8 mouse cellular contexts compared by ENCODE assay signal in genomic region chr19:28990194-28990589, GRCm38 (mm10). TPM values are rescaled to one million over a fixed set of nuclear protein-coding genes. Genes with fewer than 3 reads are reported as not detected.
DNase-seq lines count a peak whose midpoint lies in the region; ATAC-seq and TF ChIP-seq lines count a peak whose summit lies in the region.

Cdc37l1 (plus strand) TSS chr19:28990352.

- TF ChIP-seq CTCF in bone marrow macrophage, adult 2 months (IDR thresholded peaks at IDR 0.05; ENCODE audit: low read depth, low read length) = no peak
- TF ChIP-seq CTCF in embryonic fibroblast, embryonic 13.5 days (IDR thresholded peaks at IDR 0.05; ENCODE audit: borderline replicate concordance, insufficient read depth, low read length) = no peak

- TF ChIP-seq POLR2A in bone marrow macrophage, adult 2 months (IDR thresholded peaks at IDR 0.05; ENCODE audit: borderline replicate concordance, low read depth, low read length) = no peak
- TF ChIP-seq POLR2A in embryonic fibroblast, embryonic 13.5 days (IDR thresholded peaks at IDR 0.05; ENCODE audit: low read depth, low read length) = peak; percentile 75

- H3K36me3 ChIP-seq in heart, embryonic 10.5 days = peaks cover 23% of the 10 kb centered on the region
- peaks cover 22% of the 10 kb centered on the region for H3K36me3 ChIP-seq in kidney, embryonic 15.5 days

- H3K27ac ChIP-seq in bone marrow macrophage, adult 2 months (ENCODE audit: insufficient read depth, low read depth, low read length) = peak within 1 kb of the TSS; percentile 37
- peak within 1 kb of the TSS; percentile 49 for H3K27ac ChIP-seq in embryonic fibroblast, embryonic 13.5 days (ENCODE audit: insufficient read depth, low read length)
- peak within 1 kb of the TSS; percentile 97 for H3K27ac ChIP-seq in heart, embryonic 10.5 days
- H3K27ac ChIP-seq in kidney, embryonic 15.5 days = peak within 1 kb of the TSS; percentile 84

- peak; percentile 98 for ATAC-seq in kidney, embryonic 15.5 days (replicated peaks; ENCODE audit: low FRiP score)
- ATAC-seq in monocyte, adult 5-6 weeks (replicated peaks; ENCODE audit: insufficient number of reproducible peaks, low FRiP score, low TSS enrichment, poor library complexity, severe bottlenecking) = peak; percentile 96

- 0 out of 2 replicates have a peak, but pooled peaks cover 3% of the 10 kb centered on the region for H3K9me3 ChIP-seq in heart, embryonic 10.5 days
- H3K9me3 ChIP-seq in kidney, embryonic 15.5 days (replicated peaks) = no peaks in the 10 kb centered on the region

- H3K4me3 ChIP-seq in bone marrow macrophage, adult 2 months (ENCODE audit: insufficient read depth, low read length) = peak within 1 kb of the TSS; percentile 70
- peak within 1 kb of the TSS; percentile 97 for H3K4me3 ChIP-seq in embryonic fibroblast, embryonic 13.5 days (ENCODE audit: insufficient read depth, low read length)
- peak within 1 kb of the TSS; percentile 99 for H3K4me3 ChIP-seq in heart, embryonic 10.5 days
- peak within 1 kb of the TSS; percentile 77 for H3K4me3 ChIP-seq in kidney, embryonic 15.5 days (replicated peaks)

- peaks cover 18% of the 10 kb centered on the region for H3K4me1 ChIP-seq in bone marrow macrophage, adult 2 months (ENCODE audit: control insufficient read depth, insufficient read depth, low read length)
- no peaks in the 10 kb centered on the region for H3K4me1 ChIP-seq in embryonic fibroblast, embryonic 13.5 days (ENCODE audit: control insufficient read depth, insufficient read depth, low read length)
- peaks cover 11% of the 10 kb centered on the region; the same call in 1 of the 2 replicates for H3K4me1 ChIP-seq in heart, embryonic 10.5 days
- H3K4me1 ChIP-seq in kidney, embryonic 15.5 days = peaks cover 12% of the 10 kb centered on the region

- no peaks in the 10 kb centered on the region for H3K27me3 ChIP-seq in heart, embryonic 10.5 days (ENCODE audit: insufficient read depth, poor library complexity, severe bottlenecking)
- 0 out of 2 replicates have a peak, but pooled peaks cover 10% of the 10 kb centered on the region for H3K27me3 ChIP-seq in kidney, embryonic 15.5 days

- peak within 1 kb of the TSS; percentile 68 for H3K4me2 ChIP-seq in kidney, embryonic 15.5 days

- DNase-seq in A20 (ENCODE audit: low read depth, low spot score) (peak; percentile 97), liver (peak; percentile 98)
- peak; percentile 98 for DNase-seq in heart, embryonic 10.5 days (ENCODE audit: low spot score)
- peak; percentile 98 to 99 for DNase-seq in spleen, postnatal 4 days (ENCODE audit: low spot score in 2 of 2)

- under 1% methylated on average over 37 of the region's 37 CpGs for WGBS in heart, embryonic 10.5 days
- under 1% methylated on average over 37 of the region's 37 CpGs for WGBS in kidney, embryonic 15.5 days

- H3K9ac ChIP-seq in kidney, embryonic 15.5 days = peak within 1 kb of the TSS; percentile 77

RNA-seq across cellular contexts. Expression of gene Cdc37l1, which starts in this region (rescaled TPM):
- polyA plus RNA-seq in bone marrow macrophage, adult 2 months (2012; ENCODE audit: insufficient read depth, insufficient read length, missing spikeins) = 30.6 and 31.0 TPM in 2 replicates
- 49.5 and 70.6 TPM in 2 replicates for polyA plus RNA-seq in embryonic fibroblast, embryonic 13.5 days (2011; ENCODE audit: insufficient read length, low read depth, missing spikeins)
- polyA plus RNA-seq in heart, embryonic 10.5 days (2016; fragmentation: Nextera tagmentation; extraction: Ambion mirVana) = 32.0 and 34.6 TPM in 2 replicates
- polyA plus RNA-seq in kidney, embryonic 15.5 days (2015; fragmentation: Nextera tagmentation; extraction: Ambion mirVana) = 35.0 and 36.5 TPM in 2 replicates
- 41.7 to 93.1 TPM (median 56.3 TPM) in 3 replicates for total RNA-seq in monocyte, adult 5-6 weeks (2017)

Comparison
In these comparisons a context has a peak if more than half of its experiments do, and no peak if none do; other contexts are left out.
1. Peak in every context shown above with its lines: DNase-seq, ATAC-seq, H3K4me3 ChIP-seq and H3K27ac ChIP-seq.
2. H3K27ac ChIP-seq: peak in every context shown above with its lines; median percentile 97 in heart, embryonic 10.5 days; 84 in kidney, embryonic 15.5 days; 49 in embryonic fibroblast, embryonic 13.5 days; 37 in bone marrow macrophage, adult 2 months.